Mouse (Mus musculus) brain, embryonic 14.5 days (tissue): ENCODE data around the gene Plekho2.

ENCODE experiments used
- CTCF ChIP-seq: fragments of 200-500 bp; IDR thresholded peaks from 2 replicates; pipeline ENCODE4 v1.5.1; 2012; ENCODE audit warnings: inconsistent platforms, mild to moderate bottlenecking, moderate library complexity, borderline replicate concordance; ENCODE audit not compliant: insufficient read depth, insufficient read length; ENCODE audit errors: extremely low read depth
- POLR2A ChIP-seq: fragments of 200-500 bp; IDR thresholded peaks from 2 replicates; pipeline ENCODE4 v1.6.1; 2012; ENCODE audit warnings: mild to moderate bottlenecking, inconsistent platforms, borderline replicate concordance; ENCODE audit not compliant: poor library complexity, insufficient read depth, insufficient read length, severe bottlenecking; ENCODE audit errors: extremely low read depth

GRCm38 (mm10) chr9:65555621-65556020, 24.2 kb downstream of the Plekho2 start:
- TF ChIP-seq CTCF = no peak
- TF ChIP-seq POLR2A = no peak
